Mouse (Mus musculus) kidney, embryonic 15.5 days (tissue): ENCODE results near the gene Hrh2. TPM values are rescaled to one million over a fixed set of nuclear protein-coding genes. Genes with fewer than 3 reads are reported as not detected.

ENCODE experiments used
- ATAC-seq: fragments of 200-750 bp; cut with Nextera tagmentation; replicated peaks from 2 replicates; pipeline ENCODE4 v1.8.0; 2017; ENCODE audit warnings: moderate TSS enrichment; ENCODE audit not compliant: low FRiP score
- H3K27ac ChIP-seq: fragments of 300-500 bp; sonication (generic); 2 replicates; pipeline ENCODE4 v1.5.1; 2015; ENCODE audit warnings: mild to moderate bottlenecking, inconsistent platforms
- H3K27me3 ChIP-seq: fragments of 300-500 bp; sonication (generic); 2 replicates; pipeline ENCODE4 v1.6.1; 2015; ENCODE audit warnings: inconsistent platforms
- H3K36me3 ChIP-seq: fragments of 300-500 bp; sonication (generic); 2 replicates; pipeline ENCODE4 v1.6.1; 2015; ENCODE audit warnings: inconsistent platforms
- H3K4me1 ChIP-seq: fragments of 300-500 bp; sonication (generic); 2 replicates; pipeline ENCODE4 v1.6.1; 2015; ENCODE audit warnings: inconsistent platforms
- H3K4me2 ChIP-seq: fragments of 300-500 bp; sonication (generic); 2 replicates; pipeline ENCODE4 v1.6.1; 2015; ENCODE audit warnings: moderate library complexity, mild to moderate bottlenecking, inconsistent platforms
- H3K4me3 ChIP-seq: fragments of 300-500 bp; sonication (generic); replicated peaks from 2 replicates; pipeline ENCODE4 v1.5.1; 2015; ENCODE audit warnings: mild to moderate bottlenecking, inconsistent platforms
- H3K9ac ChIP-seq: fragments of 300-500 bp; sonication (generic); 2 replicates; pipeline ENCODE4 v1.6.1; 2015; ENCODE audit warnings: mild to moderate bottlenecking, inconsistent platforms
- H3K9me3 ChIP-seq: fragments of 300-500 bp; sonication (generic); replicated peaks from 2 replicates; pipeline ENCODE4 v1.6.1; 2016; ENCODE audit warnings: inconsistent platforms
- WGBS: fragments of 180-500 bp; shearing (Covaris S2); methylation state at CpG from one replicate; pipeline ENCODE4 v1.1.7; 2015; ENCODE audit warnings: mixed read lengths; 5-methylcytosine and 5-hydroxymethylcytosine counted together
- polyA plus RNA-seq: library from polyadenylated mRNA; unstranded; fragments of >200 nt; fragmentation: Nextera tagmentation; extraction: Ambion mirVana; gene quantifications from 2 replicates; pipeline ENCODE4 v1.2.1, GENCODE M21; 2015

Hrh2 gene
- polyA plus RNA-seq, 1 experiment from 2014 or later = not detected

DNA sequence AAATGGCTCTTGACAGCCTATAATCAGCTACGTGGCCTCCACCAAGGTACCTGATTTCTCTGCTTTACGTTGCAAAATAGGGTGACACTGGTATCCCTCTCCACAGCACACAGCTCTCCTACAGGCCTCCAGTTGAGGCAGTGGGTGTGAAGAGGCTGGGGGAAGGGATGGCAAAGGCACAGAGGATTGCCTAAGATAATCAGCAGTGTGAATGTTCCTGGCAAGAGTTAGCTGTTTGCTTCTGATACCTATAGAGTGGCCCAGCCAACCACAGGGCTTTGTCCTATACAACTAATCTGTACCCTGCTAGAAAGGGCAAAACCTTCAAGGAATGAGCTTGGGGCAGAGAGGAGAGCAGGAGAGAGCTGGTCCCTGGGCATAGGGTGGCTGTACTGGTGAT, 11.5 kb downstream of the Hrh2 start:
- no peak overlapping the region for H3K4me3 ChIP-seq
- H3K9me3 ChIP-seq = no peaks in the 10 kb centered on the region
- ATAC-seq = no peak
- H3K4me2 ChIP-seq = no peak overlapping the region
- H3K27ac ChIP-seq = no peak overlapping the region
- no peaks in the 10 kb centered on the region for H3K27me3 ChIP-seq
- WGBS = 70% methylated on average over 2 of the region's 2 CpGs
- no peaks in the 10 kb centered on the region for H3K36me3 ChIP-seq
- H3K4me1 ChIP-seq = no peaks in the 10 kb centered on the region
- H3K9ac ChIP-seq = no peak overlapping the region

DNA sequence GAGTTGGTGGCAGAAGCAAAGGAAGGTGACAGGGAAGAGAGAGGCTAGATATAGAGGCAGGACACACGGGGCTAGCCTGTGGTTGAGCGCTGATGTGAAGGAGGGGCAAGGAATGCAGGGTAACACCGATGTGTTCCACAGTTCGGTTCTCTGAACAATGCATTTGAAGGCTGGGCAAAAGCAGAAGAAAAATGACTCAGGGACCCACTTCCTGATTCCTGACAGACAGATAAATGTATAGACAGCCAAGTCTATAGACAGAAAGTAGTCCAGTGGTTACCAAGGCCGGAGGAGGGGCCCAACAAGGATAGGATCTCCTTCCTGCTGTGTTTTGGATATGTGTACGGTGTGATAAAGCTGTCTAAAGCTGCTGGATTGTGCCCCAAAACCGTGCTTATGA, 13.3 kb downstream of the Hrh2 start:
- 79% methylated on average over 7 of the region's 7 CpGs for WGBS
- Histone ChIP-seq H3K27me3 (no peaks in the 10 kb centered on the region), H3K27ac (no peak overlapping the region), H3K9ac (no peak overlapping the region), H3K36me3 (no peaks in the 10 kb centered on the region), H3K4me1 (no peaks in the 10 kb centered on the region), H3K4me2 (no peak overlapping the region), H3K4me3 (no peak overlapping the region), H3K9me3 (no peaks in the 10 kb centered on the region)
- ATAC-seq = no peak

- no peak for ATAC-seq
- H3K4me3 ChIP-seq = no peak overlapping the region
Measured at GRCm38 (mm10) chr13:54206140-54206753, 14.3 kb downstream of the Hrh2 start.

DNA sequence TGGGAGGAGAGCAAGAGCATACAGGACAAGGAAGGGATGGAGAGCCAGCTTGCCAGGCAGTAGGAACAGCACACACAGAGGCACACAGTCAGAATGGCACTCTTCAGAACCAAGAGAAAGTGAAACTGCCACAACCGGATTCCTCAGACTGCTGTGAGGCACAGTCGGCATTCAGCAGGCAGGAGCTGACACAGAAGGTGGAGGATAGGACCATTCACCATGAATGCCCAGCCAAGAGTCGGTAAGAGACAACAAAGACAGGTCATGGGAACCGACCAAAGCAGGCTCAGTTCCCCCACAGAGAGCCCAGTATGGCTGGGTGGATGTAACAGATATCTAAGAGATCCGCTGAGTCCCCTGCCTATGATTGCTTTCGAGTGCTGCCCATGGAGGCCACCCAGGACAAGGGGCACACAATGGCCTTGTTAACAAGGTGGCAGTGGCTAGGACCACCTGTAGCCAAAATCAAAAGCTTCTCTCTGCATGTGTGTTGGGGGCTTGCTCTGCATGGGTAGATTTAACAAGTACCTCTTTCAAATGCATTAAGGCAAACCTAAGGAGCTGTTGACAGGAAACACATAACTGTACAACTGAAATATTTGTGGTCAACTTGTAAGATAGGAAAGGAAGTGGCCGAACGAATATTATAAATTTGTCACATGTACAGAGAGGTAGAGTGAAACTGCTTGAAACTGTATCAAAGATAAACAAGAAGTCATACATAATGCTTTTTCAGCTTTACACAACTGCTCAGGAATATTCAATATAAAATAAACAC, 17.7 kb downstream of the Hrh2 start:
- Histone ChIP-seq H3K4me1 (peaks cover 12% of the 10 kb centered on the region), H3K4me3 (no peak overlapping the region), H3K9ac (no peak overlapping the region), H3K4me2 (no peak overlapping the region), H3K27ac (no peak overlapping the region), H3K9me3 (no peaks in the 10 kb centered on the region), H3K27me3 (no peaks in the 10 kb centered on the region), H3K36me3 (no peaks in the 10 kb centered on the region)
- WGBS = 59% methylated on average over 8 of the region's 8 CpGs
- no peak for ATAC-seq

More at GRCm38 (mm10) chr13:54206140-54206753, 14.3 kb downstream of the Hrh2 start:
- Histone ChIP-seq H3K4me2 (no peak overlapping the region), H3K27ac (no peak overlapping the region), H3K9me3 (no peaks in the 10 kb centered on the region), H3K4me1 (no peaks in the 10 kb centered on the region), H3K27me3 (no peaks in the 10 kb centered on the region), H3K36me3 (no peaks in the 10 kb centered on the region), H3K9ac (no peak overlapping the region)
- WGBS = 74% methylated on average over 9 of the region's 9 CpGs

DNA sequence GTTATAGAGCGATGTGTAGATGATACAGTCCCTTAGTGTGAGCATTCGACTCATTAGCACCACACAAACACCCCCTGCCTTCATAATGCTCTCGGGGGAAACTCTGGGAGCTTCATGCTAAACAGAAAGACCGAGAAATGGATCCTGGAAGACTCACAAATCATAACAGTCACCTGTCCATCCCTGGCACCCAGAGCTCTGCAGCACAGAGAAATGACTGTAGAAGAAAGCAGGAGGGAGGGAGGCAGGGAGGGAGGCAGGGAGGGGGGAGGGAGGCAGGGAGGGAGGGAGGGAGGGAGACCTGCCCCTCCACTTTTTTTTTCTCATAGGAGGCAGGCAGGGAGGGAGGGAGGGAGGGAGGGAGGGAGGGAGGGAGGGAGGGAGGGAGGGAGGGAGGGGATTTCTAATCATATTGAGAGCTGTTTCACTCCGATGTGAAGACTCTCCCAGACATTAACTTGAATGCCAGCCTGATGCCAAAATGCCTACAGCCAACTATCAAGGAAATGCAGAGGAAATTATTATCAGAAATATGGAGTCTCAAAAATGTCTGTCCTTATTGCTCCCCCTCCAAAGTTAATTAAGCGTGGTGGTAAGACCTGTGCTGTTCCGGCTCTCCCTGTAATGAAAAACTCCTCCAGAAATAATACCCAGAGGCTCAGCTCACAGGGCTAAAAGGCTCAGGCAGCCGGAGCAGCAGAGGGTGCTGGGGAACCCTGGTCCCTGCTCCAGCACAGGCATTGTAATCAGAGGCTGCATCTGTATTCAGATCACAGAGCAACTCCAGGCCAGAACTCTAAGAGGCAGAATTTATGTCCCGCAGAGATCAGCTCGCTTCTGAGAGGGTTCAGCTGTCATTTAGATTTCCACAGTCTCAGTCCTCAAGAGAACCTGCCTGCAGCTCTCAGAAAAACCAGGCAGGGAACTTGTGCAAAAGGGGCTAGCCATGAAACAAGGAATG, 19.9 kb downstream of the Hrh2 start:
- Histone ChIP-seq H3K9ac (no peak overlapping the region), H3K4me2 (no peak overlapping the region), H3K9me3 (no peaks in the 10 kb centered on the region), H3K4me3 (no peak overlapping the region), H3K27ac (peak overlapping the region; percentile 71), H3K36me3 (no peaks in the 10 kb centered on the region), H3K27me3 (no peaks in the 10 kb centered on the region), H3K4me1 (peaks cover 12% of the 10 kb centered on the region)
- 29% methylated on average over 10 of the region's 10 CpGs for WGBS
- ATAC-seq = peak; percentile 82

GRCm38 (mm10) chr13:54212516-54212915, 20.6 kb downstream of the Hrh2 start:
- Histone ChIP-seq H3K4me3 (no peak overlapping the region), H3K4me1 (peaks cover 12% of the 10 kb centered on the region), H3K36me3 (no peaks in the 10 kb centered on the region), H3K27ac (peak overlapping the region; percentile 71), H3K27me3 (no peaks in the 10 kb centered on the region), H3K9ac (no peak overlapping the region), H3K4me2 (no peak overlapping the region), H3K9me3 (no peaks in the 10 kb centered on the region)
- 56% methylated on average over 5 of the region's 5 CpGs for WGBS
- no peak for ATAC-seq

DNA sequence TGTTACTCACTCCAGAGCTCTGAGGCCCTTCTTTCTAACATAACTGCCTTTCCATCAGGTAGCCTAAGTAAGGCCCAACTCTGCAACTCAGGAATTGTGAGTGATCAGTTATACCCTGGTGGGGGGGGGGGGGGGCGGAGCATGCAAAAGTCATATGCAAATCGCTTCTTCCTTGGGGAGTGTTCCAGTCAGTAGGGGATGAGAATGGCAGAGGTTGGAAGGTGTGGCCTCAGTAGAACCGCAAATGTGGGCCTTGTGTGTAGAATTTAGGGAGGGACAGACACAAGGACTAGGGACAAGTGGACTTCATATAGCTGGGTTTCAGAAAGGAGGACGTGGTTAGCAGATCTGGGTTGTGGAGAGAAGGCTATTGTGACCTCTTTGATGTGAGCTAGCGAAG, 23.3 kb downstream of the Hrh2 start:
- no peak overlapping the region for H3K9ac ChIP-seq
- no peak overlapping the region for H3K27ac ChIP-seq
- H3K4me3 ChIP-seq = no peak overlapping the region
- H3K27me3 ChIP-seq = no peaks in the 10 kb centered on the region
- H3K4me1 ChIP-seq = peaks cover 12% of the 10 kb centered on the region
- no peak overlapping the region for H3K4me2 ChIP-seq
- no peak for ATAC-seq
- no peaks in the 10 kb centered on the region for H3K9me3 ChIP-seq
- H3K36me3 ChIP-seq = no peaks in the 10 kb centered on the region
- WGBS = 54% methylated on average over 5 of the region's 5 CpGs

- no peak overlapping the region for H3K4me2 ChIP-seq
- H3K27me3 ChIP-seq = no peaks in the 10 kb centered on the region
- no peaks in the 10 kb centered on the region for H3K9me3 ChIP-seq
- no peak overlapping the region for H3K4me3 ChIP-seq
- peaks cover 12% of the 10 kb centered on the region for H3K4me1 ChIP-seq
- H3K27ac ChIP-seq = no peak overlapping the region
- no peaks in the 10 kb centered on the region for H3K36me3 ChIP-seq
- H3K9ac ChIP-seq = no peak overlapping the region
- no peak for ATAC-seq
- WGBS = 38% methylated on average over 7 of the region's 7 CpGs
Measured at GRCm38 (mm10) chr13:54215777-54216316, 23.9 kb downstream of the Hrh2 start.

DNA sequence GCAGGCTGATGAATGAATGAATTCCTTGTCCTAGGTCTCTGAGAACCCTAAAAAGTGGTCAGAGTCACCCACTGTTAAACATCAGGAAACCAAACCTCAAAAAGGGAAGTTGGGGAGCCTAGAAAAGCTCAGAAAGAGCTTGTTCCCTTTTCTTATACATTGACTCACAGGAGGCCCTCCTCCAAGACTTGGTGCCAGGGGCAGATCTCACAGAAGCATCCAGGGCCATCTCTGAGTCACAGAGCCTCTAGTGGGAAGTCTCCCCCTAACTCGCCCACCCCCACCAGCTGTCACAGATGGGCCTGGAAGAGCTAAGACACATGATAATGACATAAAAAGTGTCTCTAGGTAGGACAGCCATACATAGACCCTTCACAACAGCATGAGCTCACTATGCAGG, 26.4 kb downstream of the Hrh2 start:
- no peaks in the 10 kb centered on the region for H3K27me3 ChIP-seq
- H3K9ac ChIP-seq = no peak overlapping the region
- 85% methylated on average over 1 of the region's 1 CpGs for WGBS
- no peak overlapping the region for H3K27ac ChIP-seq
- no peaks in the 10 kb centered on the region for H3K9me3 ChIP-seq
- ATAC-seq = no peak
- no peaks in the 10 kb centered on the region for H3K36me3 ChIP-seq
- no peak overlapping the region for H3K4me2 ChIP-seq
- no peak overlapping the region for H3K4me3 ChIP-seq
- no peaks in the 10 kb centered on the region for H3K4me1 ChIP-seq

GRCm38 (mm10) chr13:54221631-54222179, 29.8 kb downstream of the Hrh2 start:
- ATAC-seq = no peak
- H3K27ac ChIP-seq = no peak overlapping the region
- H3K4me3 ChIP-seq = no peak overlapping the region
- H3K4me1 ChIP-seq = no peaks in the 10 kb centered on the region
- no peaks in the 10 kb centered on the region for H3K9me3 ChIP-seq
- no peak overlapping the region for H3K4me2 ChIP-seq
- no peak overlapping the region for H3K9ac ChIP-seq
- WGBS = 89% methylated on average over 4 of the region's 4 CpGs
- no peaks in the 10 kb centered on the region for H3K27me3 ChIP-seq
- H3K36me3 ChIP-seq = no peaks in the 10 kb centered on the region

- no peaks in the 10 kb centered on the region for H3K36me3 ChIP-seq
- 48% methylated on average over 13 of the region's 13 CpGs for WGBS
- 0 out of 2 replicates have a peak, but pooled peaks cover 4% of the 10 kb centered on the region for H3K27me3 ChIP-seq
- no peak overlapping the region for H3K4me3 ChIP-seq
- H3K4me2 ChIP-seq = no peak overlapping the region
- no peaks in the 10 kb centered on the region for H3K9me3 ChIP-seq
- no peak for ATAC-seq
- peaks cover 5% of the 10 kb centered on the region; the same call in 1 of the 2 replicates for H3K4me1 ChIP-seq
- no peak overlapping the region for H3K27ac ChIP-seq
- no peak overlapping the region for H3K9ac ChIP-seq
Measured at GRCm38 (mm10) chr13:54222921-54223769, 31.2 kb downstream of the Hrh2 start.
